Mouse (Mus musculus) right cerebral cortex, postnatal 4 days (tissue): ENCODE data around the gene Clec1a.
A peak's percentile ranks its signal among the peaks of the same experiment; 100 is the strongest.
"Not testable (repeated sequence)": the region's sequence is repeated elsewhere in the genome, so short reads cannot be mapped to it uniquely, and the experiment has no call there.

Experiments
- DNase-seq: peaks from one replicate; pipeline ENCODE4 v3.0.0-alpha.2; 2022

The Clec1a gene

DNA sequence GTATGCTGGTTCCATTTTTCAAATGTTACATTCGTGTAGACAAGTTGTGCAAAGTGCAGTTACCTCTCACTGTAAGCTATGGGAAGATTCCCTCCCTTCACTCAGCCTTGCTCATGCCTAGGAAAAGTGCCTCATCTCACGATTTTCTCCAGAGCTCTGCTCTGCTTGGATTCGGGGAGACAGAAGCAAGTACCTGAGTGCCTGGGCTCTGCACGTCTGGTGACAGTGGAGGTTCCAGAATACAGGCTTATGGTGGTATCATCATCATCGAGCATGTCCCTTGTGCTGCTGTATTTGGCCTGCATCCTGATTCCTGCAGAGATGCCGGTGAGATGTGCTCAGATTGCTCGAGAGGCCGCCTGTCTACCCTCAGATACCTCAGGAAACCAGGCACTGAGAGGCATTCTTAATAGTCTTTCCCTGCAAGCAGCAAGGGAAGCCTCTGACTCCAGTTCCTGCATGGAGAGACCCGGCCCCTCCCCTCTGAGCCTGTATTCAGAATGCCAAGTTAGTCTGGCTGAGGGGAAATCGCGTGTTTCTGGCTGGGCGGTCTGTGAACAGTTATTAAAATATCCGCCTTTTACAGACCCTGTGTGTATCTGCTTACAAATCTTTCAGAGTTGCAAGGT is at the start of gene Clec1a:
Gene Clec1a (minus strand): TSS at position 590 of the 629 bp plus-strand sequence.
- DNase-seq: peak; percentile 9

GRCm38 (mm10) chr6:129499516-129499915 is 47.7 kb upstream of the Clec1a start:
- DNase-seq: not testable (repeated sequence)

- DNase-seq: no peak
Measured at GRCm38 (mm10) chr6:129497345-129498218, 45.8 kb upstream of the Clec1a start.

- no peak for DNase-seq
Measured at GRCm38 (mm10) chr6:129494924-129495323, 43.1 kb upstream of the Clec1a start.

DNA sequence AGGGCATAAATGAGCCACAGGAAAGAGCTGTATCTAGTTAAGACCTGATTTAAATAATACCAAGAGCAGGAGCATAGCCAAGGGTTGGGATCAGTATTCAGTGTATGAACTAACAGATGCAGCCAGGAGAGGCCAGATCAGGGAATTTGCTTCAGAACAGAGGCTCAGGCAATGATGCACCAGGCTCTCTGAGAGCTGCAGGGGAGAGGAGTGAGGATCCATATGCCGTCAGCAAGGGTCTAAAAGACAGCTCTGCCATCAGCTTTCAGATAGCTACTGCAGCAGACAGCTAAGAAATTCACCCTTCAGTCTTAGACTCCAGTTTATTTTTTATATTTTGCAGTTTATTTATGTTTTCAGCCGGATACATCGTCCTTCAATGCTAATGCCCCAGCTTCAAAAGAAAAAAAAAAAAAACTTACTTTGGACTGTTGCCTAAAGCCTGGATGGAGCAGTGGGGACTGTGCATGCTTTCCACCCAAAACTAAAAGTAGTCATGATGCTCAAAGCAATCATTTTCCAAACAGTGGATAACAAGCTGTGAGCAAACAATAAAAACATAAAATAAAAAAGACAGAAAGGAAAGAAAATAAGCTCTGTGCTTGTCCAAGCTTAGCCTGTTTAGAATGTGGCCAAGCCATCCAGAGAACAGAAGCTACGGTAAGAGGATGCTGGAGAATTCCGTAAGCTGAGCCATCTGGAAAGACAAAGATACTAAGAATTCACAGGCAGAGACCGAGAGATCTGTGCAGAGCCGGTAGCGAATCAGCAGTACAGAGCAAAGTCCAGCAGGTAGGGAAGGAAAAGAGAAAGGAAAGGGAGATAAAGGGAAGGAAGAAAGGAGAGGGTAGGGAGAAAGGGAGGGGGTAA is 28.5 kb upstream of the Clec1a start:
- DNase-seq: peak; percentile 22

- no peak for DNase-seq
Measured at GRCm38 (mm10) chr6:129476404-129477126, 24.8 kb upstream of the Clec1a start.

- DNase-seq: no peak
Measured at GRCm38 (mm10) chr6:129472627-129473026, 20.8 kb upstream of the Clec1a start.

DNA sequence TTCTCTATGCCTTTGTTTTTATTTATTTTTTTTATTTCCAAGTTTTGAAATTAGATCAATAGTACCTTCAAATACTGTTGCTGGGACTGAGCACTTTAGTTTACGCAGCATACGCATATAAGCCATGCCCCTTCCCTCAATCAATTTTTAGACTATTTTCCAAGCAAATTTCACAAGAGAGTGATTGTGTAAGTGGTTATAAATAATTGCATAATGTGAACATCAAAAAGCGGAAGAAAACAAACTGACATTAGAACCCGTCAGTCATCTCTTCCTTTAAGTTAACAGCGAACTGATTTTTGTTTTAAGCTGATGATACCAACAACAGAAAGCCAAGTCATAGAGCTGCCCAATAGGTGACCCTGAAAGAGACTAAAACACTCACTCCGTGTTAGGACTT is 19.6 kb upstream of the Clec1a start:
- no peak for DNase-seq

GRCm38 (mm10) chr6:129449743-129450142 is 2.1 kb downstream of the Clec1a start:
- DNase-seq: no peak

- no peak for DNase-seq
Measured at GRCm38 (mm10) chr6:129438033-129438432, 13.8 kb downstream of the Clec1a start.

DNA sequence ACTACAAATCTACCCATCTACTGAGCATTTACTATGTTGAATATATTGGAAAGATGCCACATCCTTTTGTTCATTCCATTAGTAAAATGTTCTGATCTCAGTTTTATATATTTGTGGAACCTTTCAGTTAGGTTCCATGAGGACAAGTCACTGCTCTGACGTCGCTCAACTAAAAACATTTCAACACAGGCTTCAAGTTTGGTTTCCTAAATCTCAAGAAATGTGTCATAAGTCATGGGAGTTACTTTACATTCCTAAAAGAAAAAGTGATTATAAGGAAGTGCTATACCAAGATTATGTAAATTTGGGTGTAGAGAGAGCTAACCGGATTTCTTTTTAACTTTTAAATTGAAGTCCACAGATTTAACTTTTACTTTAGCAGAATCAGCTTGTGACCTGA is 15.8 kb downstream of the Clec1a start:
- DNase-seq: no peak

DNA sequence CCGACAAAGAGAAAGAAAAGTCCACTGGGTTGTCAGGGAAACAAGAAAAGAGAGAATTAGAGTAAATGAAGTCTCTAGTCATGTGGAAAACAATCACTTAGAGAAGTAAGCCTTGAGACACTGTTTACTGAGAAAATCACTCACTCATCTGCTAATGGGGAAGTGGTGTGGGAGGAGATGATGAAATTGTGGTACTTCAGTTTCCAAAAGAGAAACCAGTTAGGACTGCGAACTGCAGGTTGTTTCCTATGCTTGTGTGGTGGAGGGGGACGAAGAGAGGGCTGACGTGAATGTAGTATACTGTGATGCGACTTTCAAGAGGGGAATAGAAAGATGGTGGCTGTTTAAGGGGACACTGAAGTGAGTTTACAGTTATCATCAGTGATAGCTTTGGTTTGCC is 17.6 kb downstream of the Clec1a start:
- no peak for DNase-seq

GRCm38 (mm10) chr6:129427281-129427680 is 24.5 kb downstream of the Clec1a start:
- no peak for DNase-seq

DNA sequence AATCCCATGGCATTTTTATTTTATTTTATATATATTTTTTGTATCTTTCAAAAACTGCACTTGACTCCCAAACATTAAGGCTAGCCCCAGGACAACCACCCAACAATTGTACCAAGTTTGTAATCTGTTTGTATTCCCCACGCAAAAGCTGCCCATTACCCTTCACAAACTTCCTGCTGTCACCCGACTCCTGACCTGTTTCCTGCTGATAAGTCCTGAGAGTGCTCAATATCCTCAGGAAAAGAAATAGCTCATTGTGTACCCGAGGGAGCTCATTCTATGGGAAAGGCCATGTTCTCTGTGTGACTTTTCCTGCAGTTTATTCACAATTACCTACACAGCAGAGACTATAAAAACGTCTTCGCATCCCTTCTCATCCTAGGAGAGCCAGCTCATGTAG is 26.0 kb downstream of the Clec1a start:
- DNase-seq: no peak

GRCm38 (mm10) chr6:129425217-129425616 is 26.6 kb downstream of the Clec1a start:
- no peak for DNase-seq

DNA sequence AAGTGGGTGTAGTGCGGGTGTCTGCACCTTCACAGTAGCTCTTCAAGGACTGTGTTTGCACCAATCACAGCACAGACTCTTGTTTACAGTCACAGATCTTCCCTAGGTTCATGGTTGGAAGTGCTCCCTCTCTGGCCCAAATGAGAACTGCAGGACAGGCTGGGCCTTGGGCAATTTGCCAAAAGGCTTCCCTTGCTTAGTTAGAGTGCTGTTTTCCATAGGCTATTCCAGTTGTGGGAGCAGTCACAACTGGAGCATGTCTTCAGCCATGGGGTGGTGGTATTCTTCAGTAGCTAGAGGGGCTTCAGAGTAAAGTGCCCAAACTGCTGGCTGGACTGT is 28.1 kb downstream of the Clec1a start:
- peak; percentile 61 for DNase-seq

DNA sequence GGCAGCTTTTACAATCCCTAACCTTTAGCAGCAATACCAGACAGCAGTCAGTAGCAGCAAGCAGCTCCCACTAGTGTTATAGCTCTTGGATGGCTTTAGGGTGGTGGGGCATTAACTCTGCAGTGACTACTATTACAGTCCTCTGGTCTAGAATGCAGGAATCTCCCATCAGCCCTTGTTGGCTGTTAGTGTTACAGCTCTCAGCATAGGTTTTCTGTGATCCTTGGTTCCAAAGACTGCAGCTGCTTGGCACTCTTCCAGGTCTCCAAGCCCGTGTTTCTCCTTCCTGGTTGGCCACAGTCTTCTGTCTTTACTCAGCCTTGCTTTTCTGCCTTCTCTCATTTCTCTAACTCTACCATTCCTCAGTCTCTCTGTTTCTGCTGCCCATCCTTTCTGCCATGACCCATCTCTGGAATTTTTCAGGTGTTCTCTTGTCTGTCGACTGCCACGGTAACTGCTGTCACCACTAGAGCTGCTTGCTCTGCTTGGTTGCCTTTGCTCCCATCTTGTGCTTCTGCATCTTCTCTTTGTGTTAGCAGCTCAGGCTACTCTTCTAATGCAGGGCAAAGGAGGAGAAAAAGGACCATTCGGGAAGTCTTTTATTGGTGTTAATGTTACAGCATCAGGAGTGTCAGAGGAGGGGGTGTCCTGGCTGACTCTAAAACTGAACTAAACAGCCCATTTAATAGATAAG is 28.6 kb downstream of the Clec1a start:
- peak; percentile 3 for DNase-seq

- DNase-seq: no peak
Measured at GRCm38 (mm10) chr6:129422311-129422710, 29.5 kb downstream of the Clec1a start.

- DNase-seq: no peak
Measured at GRCm38 (mm10) chr6:129414177-129414576, 37.6 kb downstream of the Clec1a start.

GRCm38 (mm10) chr6:129408562-129408961 is 43.2 kb downstream of the Clec1a start, which contains the start of gene Clec9a:
Gene Clec9a, plus strand, starts transcription at chr6:129408862.
- DNase-seq: no peak

DNA sequence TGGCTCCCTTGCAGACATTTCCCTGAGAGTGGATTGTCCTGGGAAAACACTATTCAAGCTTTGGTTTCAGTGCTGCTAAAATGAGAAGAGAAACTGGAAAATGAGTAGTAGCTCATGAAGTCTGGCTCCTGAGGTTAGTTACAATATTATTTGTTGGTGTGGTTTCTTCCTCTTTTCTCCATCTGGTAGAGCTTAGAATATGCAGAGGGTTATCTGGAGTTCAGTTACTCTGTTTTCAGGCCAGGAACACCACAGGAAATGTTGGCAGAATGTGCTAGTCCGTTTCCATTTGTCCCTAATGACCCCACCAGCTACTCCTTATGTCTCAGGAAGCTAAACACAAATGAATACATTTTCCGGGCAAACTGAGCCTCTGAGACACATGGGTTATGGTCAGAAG is 44.5 kb downstream of the Clec1a start:
- DNase-seq: no peak

- DNase-seq: no peak
Measured at GRCm38 (mm10) chr6:129405999-129406398, 45.8 kb downstream of the Clec1a start.
